Mouse (Mus musculus) heart, postnatal 4 days (tissue): ENCODE results near the gene Mllt6. TPM values are rescaled to one million over a fixed set of nuclear protein-coding genes. Genes with fewer than 3 reads are reported as not detected.
"Not testable (repeated sequence)": the region's sequence is repeated elsewhere in the genome, so short reads cannot be mapped to it uniquely, and the experiment has no call there.

Source experiments
- DNase-seq: peaks from one replicate; pipeline ENCODE4 v3.0.0; 2021
- microRNA-seq, 2 experiments: library from miRNA; unstranded; fragments of <30 nt; microRNA quantifications; one replicate each; pipeline ENCODE4 v1.2.0; 2021 to 2022
- total RNA-seq, 2 experiments: library from RNA; stranded (reverse); gene quantifications; 2 replicates each; pipeline ENCODE4 v1.2.3; 2021

Mllt6 gene
- total RNA-seq, 2 experiments from 2014 or later, result 50.2 to 51.1 TPM

- DNase-seq, result no peak
Observed at GRCm38 (mm10) chr11:97716021-97716420, 52.8 kb downstream of the Mllt6 start.

- no peak for DNase-seq
Observed at GRCm38 (mm10) chr11:97717369-97718280, 54.4 kb downstream of the Mllt6 start.

DNA sequence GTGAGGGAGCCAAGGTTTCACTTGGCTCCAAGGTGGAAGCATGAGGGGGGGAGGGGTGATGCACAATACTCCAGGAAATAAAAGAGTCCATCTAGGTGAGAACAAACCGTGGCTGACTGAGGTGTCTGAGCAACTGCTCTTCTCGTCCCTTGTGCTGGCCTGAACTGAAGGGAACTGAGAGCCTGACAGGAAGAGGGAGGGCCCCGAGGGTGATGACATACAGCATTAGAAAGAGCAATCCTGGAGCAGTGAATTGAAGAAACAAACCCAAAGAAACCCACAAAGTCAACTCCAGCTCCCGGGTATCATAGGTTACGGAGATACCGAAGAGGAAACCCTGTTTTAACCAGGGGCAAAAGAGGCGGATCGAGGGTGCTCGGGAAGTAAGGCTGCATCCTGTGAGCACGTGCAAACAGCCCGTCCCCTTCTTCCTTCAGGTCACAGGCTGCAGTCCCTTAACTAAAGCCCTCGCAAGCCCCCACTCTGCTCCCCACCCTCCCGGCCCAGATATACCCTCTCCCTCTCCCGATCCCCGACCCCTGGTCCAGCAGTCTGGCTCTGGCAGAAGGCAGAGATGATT, 55.2 kb downstream of the Mllt6 start:
- no peak for DNase-seq

DNA sequence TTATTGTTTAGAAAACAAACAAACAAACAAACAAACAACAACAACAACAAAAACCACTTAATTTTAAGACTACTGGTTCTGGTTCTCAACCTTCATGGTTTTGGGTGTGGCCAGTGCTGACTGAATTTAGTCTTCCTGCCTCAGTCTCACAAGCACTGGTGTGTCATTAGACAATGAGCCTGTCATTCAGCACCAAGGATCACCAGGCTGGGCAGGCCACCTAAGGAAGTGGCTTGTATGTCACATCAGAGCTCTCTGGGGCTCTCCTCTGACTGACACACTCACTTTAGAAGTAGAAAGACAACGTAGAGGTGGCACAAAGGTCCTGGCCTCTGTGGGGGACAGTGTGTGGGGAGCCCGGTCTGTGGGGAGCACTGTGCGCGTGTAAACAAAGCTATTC, 55.8 kb downstream of the Mllt6 start:
- no peak for DNase-seq

- no peak for DNase-seq
Observed at GRCm38 (mm10) chr11:97721338-97721737, 58.1 kb downstream of the Mllt6 start.

DNA sequence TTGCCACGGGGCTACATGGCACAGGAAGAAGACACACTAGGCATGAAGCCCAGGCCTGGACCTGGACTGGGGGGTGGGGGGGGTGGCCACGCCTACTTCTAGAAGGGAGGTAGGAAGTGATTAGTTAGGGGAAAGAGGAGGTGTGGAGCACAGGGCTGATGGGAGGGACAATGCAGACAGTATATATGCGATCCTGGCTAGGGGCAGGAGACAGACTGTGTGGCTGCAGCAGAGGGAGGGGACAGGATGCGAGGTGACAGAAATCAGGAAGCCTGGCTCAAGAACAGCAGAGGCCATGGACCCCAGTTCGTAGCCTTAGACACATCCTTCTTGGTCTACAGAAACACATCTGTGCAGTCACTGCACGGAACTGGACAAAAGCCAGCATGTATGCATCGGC, 60.5 kb downstream of the Mllt6 start:
- no peak for DNase-seq

DNA sequence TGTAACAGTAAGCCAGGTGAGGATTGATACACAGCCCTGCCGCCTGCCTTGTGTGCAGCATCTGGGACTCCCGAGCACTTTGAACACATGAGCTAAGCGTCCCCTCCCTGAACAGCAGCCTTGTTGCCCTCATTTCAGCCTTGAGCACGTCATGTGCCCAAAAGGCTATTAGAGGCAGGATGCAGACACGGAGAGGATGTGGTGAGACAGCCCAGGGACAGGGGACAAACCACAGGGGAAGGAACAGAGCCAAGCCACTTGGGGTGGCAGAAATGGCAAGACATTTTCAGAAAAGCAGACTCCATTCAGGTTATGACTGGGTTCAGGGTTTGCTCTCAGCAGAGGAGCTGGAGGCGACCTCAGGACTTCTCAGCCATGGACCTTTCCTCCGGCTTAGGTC, 65.1 kb downstream of the Mllt6 start:
- no peak for DNase-seq

- no peak for DNase-seq
Observed at GRCm38 (mm10) chr11:97728730-97729129, 65.5 kb downstream of the Mllt6 start.

DNA sequence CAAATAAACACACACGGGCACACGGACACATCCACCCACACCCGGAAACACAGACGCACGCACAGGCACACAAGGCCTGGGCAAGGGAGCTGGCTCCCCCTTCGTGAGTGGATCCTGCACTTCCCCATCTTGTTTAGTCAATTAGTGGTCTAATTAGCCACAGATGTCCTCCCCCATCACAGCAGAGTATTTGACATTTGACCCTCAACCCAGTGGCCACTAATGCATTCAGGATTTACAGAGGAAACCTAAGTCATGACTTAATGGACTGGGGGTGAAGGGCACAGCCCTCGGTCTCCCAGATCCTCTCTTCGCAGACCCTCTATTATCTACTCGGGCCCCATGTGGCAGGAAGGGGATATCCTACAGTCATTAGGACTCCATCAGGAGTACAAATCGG, 70.5 kb downstream of the Mllt6 start:
- no peak for DNase-seq

GRCm38 (mm10) chr11:97734810-97735209, 71.6 kb downstream of the Mllt6 start:
- DNase-seq, result not testable (repeated sequence)

Small RNA genes lying within 50 kb of the gene (microRNA-seq; reads per million reads assigned to microRNA genes)
- gene Gm24158, result 0.35 to 0.61 reads per million in 2 experiments
- gene Mir6927, result 0.61 to 1.0 reads per million in 2 experiments

Other genes starting within 250 kb of the Mllt6 start
- gene Arhgap23, start 247.9 kb upstream of the Mllt6 start, total RNA-seq, result 10 to 100 TPM; 51.0 to 52.3 TPM
- gene 4933428G20Rik, start 163.1 kb upstream of the Mllt6 start, total RNA-seq, result not detected
- gene Srcin1, start 87.2 kb upstream of the Mllt6 start, total RNA-seq, result under 1 TPM; 0.12 to 0.23 TPM
- gene Epop, start 33.7 kb upstream of the Mllt6 start, total RNA-seq, result 1 to 10 TPM; 1.4 TPM
- 10 to 100 TPM; 96.7 to 98.0 TPM for gene Cisd3, start 22.4 kb downstream of the Mllt6 start, total RNA-seq
- 10 to 100 TPM; 31.3 to 31.8 TPM for gene Pcgf2, start 37.1 kb downstream of the Mllt6 start, total RNA-seq
- 100 to 1,000 TPM; 186 to 196 TPM for gene Psmb3, start 40.0 kb downstream of the Mllt6 start, total RNA-seq
- gene Pip4k2b, start 81.3 kb downstream of the Mllt6 start, total RNA-seq, result 10 to 100 TPM; 19.8 to 21.5 TPM
- gene Cwc25, start 103.1 kb downstream of the Mllt6 start, total RNA-seq, result 10 to 100 TPM; 10.8 to 11.7 TPM
- gene 1700001P01Rik, start 112.5 kb downstream of the Mllt6 start, total RNA-seq, result under 1 TPM in 1 of 2 experiments, not detected in 1; 0.45 TPM
- gene Rpl23, start 119.0 kb downstream of the Mllt6 start, total RNA-seq, result 100 to 1,000 TPM; 738 to 764 TPM
- gene Lasp1, start 135.6 kb downstream of the Mllt6 start, total RNA-seq, result 10 to 100 TPM; 73.3 to 74.4 TPM
- gene B230217C12Rik, start 177.4 kb downstream of the Mllt6 start, total RNA-seq, result under 1 TPM; 0.77 to 0.79 TPM
- gene Fbxo47, start 220.7 kb downstream of the Mllt6 start, total RNA-seq, result 1 to 10 TPM in 1 of 2 experiments, under 1 TPM in 1; 0.79 to 1.2 TPM